Mouse (Mus musculus) liver, adult 2 months (tissue): ENCODE results near the gene Nfyc.

Experiments
- CTCF ChIP-seq: fragments of 200-500 bp; IDR thresholded peaks from 2 replicates; pipeline ENCODE4 v1.5.1; 2011; ENCODE audit warnings: low read depth, low read length, control low read depth
- POLR2A ChIP-seq: fragments of 200-500 bp; IDR thresholded peaks from 2 replicates; pipeline ENCODE4 v1.6.1; 2011; ENCODE audit warnings: low read length, control low read depth; ENCODE audit not compliant: insufficient read depth; ENCODE audit errors: extremely low read depth

DNA sequence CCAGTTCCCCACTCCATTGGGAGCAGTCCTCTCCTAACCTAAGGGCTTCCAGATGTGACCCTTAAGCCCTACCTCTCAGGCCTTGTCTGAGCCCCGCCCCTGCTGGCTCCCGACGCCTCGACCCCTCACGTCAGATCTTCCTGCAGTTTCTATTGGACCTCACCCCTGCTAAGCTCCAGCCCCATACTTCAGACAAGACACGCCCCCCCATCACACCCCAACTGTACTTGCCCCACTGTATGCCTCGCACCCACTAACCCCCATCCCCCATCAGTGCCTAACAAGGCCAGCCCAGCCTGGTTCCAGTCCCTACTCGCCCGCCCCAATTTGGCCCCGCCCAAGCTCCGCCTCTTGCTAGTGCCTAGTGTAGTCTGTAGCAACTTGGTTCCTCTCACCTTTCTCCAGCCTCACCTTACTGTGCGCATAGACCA lies 115.2 kb downstream of the Nfyc start:
- no peak for TF ChIP-seq CTCF
- TF ChIP-seq POLR2A: no peak
